Mouse (Mus musculus): ENCODE results near the gene Hs6st3. TPM values are rescaled to one million over a fixed set of nuclear protein-coding genes. Genes with fewer than 3 reads are reported as not detected.
"Not testable (repeated sequence)": the region's sequence is repeated elsewhere in the genome, so short reads cannot be mapped to it uniquely, and the experiment has no call there.

Hs6st3 gene
- polyA plus RNA-seq, 1 experiment from 2014 or later: 0.26 TPM

DNA sequence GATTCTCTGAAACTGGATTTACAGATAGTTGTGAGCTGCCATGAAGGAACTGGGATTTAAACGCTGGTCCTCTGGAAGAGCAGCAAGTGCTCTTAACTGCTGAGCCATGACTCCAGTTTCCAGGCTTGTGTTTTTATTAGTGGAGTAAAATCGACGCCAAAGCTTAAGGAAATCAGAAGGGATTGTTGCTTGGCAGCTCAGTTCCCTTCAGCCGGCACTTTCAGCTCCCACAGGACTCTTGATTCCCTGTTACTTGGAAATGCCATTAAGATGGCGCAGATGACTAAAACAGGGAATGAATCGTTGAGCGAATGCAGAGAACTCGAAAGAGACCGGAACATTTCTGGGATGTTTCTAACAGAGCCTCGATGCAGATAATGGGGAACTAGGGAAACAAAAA lies 112.2 kb downstream of the Hs6st3 start:
- H3K4me3 ChIP-seq: no peak overlapping the region
- no peaks in the 10 kb centered on the region; the same call in 1 of the 2 replicates for H3K9me3 ChIP-seq (replicated peaks)
- no peak for ATAC-seq (ENCODE audit: insufficient number of reproducible peaks, low FRiP score)
- 77% methylated on average over 10 of the region's 10 CpGs for WGBS
- no peak overlapping the region for H3K4me2 ChIP-seq
- no peak overlapping the region for H3K27ac ChIP-seq (ENCODE audit: poor library complexity, severe bottlenecking)
- no peaks in the 10 kb centered on the region for H3K36me3 ChIP-seq
- H3K9ac ChIP-seq: no peak overlapping the region
- H3K27me3 ChIP-seq (replicated peaks): no peaks in the 10 kb centered on the region
- no peaks in the 10 kb centered on the region for H3K4me1 ChIP-seq (replicated peaks)

DNA sequence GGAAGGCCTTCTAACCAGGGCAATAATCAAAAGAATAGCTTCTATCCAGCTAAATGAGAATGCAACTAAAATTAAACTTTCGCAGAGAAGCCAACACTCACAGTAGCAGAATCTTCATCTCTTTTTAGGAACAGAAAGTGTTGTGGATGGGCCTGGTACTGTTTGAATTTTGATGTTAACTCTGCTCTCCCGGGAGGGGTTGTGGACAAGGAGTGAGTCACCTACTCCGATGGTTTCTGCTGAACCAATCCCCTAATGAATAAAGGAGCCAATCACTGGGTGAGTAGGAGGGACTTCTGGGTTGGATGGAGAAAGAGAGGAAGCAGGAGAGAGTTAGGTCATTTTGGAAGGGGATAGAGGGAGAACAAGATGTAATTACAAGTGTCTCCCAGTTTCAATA lies 117.3 kb downstream of the Hs6st3 start:
- Histone ChIP-seq H3K27ac (ENCODE audit: poor library complexity, severe bottlenecking) (no peak overlapping the region), H3K9ac (no peak overlapping the region), H3K9me3 (replicated peaks) (no peaks in the 10 kb centered on the region; the same call in 1 of the 2 replicates), H3K4me3 (no peak overlapping the region), H3K27me3 (replicated peaks) (no peaks in the 10 kb centered on the region), H3K4me2 (no peak overlapping the region), H3K4me1 (replicated peaks) (peaks cover 2% of the 10 kb centered on the region; the same call in 1 of the 2 replicates), H3K36me3 (no peaks in the 10 kb centered on the region)
- no peak for ATAC-seq (ENCODE audit: insufficient number of reproducible peaks, low FRiP score)
- 67% methylated on average over 3 of the region's 3 CpGs for WGBS

- no peaks in the 10 kb centered on the region; the same call in 1 of the 2 replicates for H3K9me3 ChIP-seq (replicated peaks)
- no peak overlapping the region for H3K9ac ChIP-seq
- H3K4me2 ChIP-seq: no peak overlapping the region
- no peak overlapping the region for H3K27ac ChIP-seq (ENCODE audit: poor library complexity, severe bottlenecking)
- no peak for ATAC-seq (ENCODE audit: insufficient number of reproducible peaks, low FRiP score)
- WGBS: 86% methylated on average over 7 of the region's 7 CpGs
- no peak overlapping the region for H3K4me3 ChIP-seq
- no peaks in the 10 kb centered on the region for H3K27me3 ChIP-seq (replicated peaks)
- H3K4me1 ChIP-seq (replicated peaks): peaks cover 7% of the 10 kb centered on the region
- H3K36me3 ChIP-seq: no peaks in the 10 kb centered on the region
Measured at GRCm38 (mm10) chr14:119257072-119257471, 118.9 kb downstream of the Hs6st3 start.

DNA sequence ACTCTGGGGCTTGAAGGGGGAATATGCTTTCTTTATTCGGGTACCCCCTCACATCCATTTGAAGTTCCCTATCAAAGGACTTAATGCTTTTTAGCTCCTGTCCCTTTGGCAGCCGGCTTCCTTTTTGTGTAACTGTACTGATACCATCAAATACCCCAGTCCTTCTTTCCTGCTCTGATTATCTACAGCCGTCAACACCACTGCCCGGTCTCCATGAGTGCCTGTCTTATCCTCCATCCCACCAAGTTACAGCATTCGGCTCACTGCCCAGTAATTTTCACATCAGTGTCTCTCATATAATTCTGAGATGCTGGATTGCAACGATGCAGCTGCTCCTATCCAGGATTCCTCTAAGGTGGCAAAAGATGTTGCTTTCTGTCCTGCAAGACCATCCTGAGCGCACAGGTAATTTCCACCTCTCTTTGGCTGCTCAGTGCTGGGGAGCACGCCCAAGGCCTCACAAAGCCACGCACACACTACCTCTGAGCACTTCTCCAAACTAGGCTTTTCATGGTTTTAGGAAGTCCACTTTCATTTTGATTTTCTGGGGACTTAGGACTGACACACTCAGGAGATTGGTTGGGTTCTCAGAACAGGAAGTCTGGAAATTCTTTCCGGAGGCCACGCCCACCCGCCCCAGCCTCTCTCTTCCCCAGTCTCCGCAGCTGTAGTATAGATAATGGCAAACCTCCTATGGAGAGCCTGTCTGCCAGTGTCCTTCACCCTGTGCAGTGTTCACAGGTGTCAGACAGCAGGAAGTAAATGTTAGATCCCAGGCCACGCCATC lies 122.2 kb downstream of the Hs6st3 start:
- Histone ChIP-seq H3K9me3 (replicated peaks) (no peaks in the 10 kb centered on the region), H3K36me3 (no peaks in the 10 kb centered on the region), H3K4me2 (peak overlapping the region; percentile 55), H3K27me3 (replicated peaks) (no peaks in the 10 kb centered on the region), H3K27ac (ENCODE audit: poor library complexity, severe bottlenecking) (no peak overlapping the region), H3K4me1 (replicated peaks) (peaks cover 7% of the 10 kb centered on the region), H3K9ac (no peak overlapping the region), H3K4me3 (no peak overlapping the region)
- ATAC-seq (ENCODE audit: insufficient number of reproducible peaks, low FRiP score): peak; percentile 79
- WGBS: 32% methylated on average over 14 of the region's 14 CpGs

DNA sequence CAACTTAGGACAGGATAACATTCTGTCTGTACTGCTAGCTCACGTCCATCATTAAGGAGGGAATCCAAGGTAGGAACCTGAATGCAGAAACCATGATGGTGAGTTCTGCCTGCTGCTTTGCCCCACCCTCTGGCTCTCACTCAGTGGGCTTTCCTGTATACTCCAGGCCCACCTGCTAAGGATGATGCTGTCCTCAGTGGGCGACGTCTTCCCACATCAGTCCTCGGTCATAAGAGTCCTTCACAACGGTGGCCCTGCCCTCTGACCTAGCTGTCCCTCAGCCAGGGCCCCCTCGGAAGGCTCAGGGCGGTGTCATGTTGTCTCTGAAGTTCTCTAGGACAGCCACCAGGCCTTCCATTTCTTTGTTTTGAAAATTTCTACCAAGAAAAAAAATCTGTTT lies 128.2 kb downstream of the Hs6st3 start:
- Histone ChIP-seq H3K9ac (no peak overlapping the region), H3K4me1 (replicated peaks) (no peaks in the 10 kb centered on the region), H3K36me3 (no peaks in the 10 kb centered on the region), H3K4me3 (no peak overlapping the region), H3K27me3 (replicated peaks) (no peaks in the 10 kb centered on the region), H3K27ac (ENCODE audit: poor library complexity, severe bottlenecking) (no peak overlapping the region), H3K9me3 (replicated peaks) (no peaks in the 10 kb centered on the region), H3K4me2 (no peak overlapping the region)
- 74% methylated on average over 7 of the region's 7 CpGs for WGBS
- no peak for ATAC-seq (ENCODE audit: insufficient number of reproducible peaks, low FRiP score)

DNA sequence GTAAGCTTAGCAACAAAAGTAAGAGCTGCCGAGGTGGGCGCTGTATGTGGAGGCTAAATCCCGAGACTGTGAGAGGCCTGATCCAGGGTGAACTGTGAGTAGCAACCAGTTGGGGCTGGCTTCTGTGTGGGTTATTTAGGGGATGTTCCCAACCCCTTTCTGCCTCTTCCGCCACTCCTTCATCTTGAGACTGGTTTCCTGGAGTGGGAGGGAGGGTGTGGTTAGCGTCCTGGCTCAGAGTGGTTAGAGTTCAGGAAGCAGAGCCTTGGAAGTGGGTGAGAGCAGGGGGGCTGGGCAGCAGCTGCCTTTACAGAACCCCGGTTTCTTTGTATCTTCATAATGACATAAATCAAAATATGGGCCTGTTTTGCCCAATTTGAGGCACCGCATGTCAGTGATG lies 134.9 kb downstream of the Hs6st3 start:
- WGBS: 64% methylated on average over 7 of the region's 7 CpGs
- no peak overlapping the region for H3K9ac ChIP-seq
- H3K4me1 ChIP-seq (replicated peaks): no peaks in the 10 kb centered on the region
- H3K4me3 ChIP-seq: no peak overlapping the region
- no peaks in the 10 kb centered on the region for H3K9me3 ChIP-seq (replicated peaks)
- H3K4me2 ChIP-seq: no peak overlapping the region
- no peaks in the 10 kb centered on the region for H3K27me3 ChIP-seq (replicated peaks)
- no peaks in the 10 kb centered on the region for H3K36me3 ChIP-seq
- no peak overlapping the region for H3K27ac ChIP-seq (ENCODE audit: poor library complexity, severe bottlenecking)
- ATAC-seq (ENCODE audit: insufficient number of reproducible peaks, low FRiP score): no peak

- 89% methylated on average over 14 of the region's 15 CpGs for WGBS
- not testable (repeated sequence) for H3K4me3 ChIP-seq; ATAC-seq (ENCODE audit: insufficient number of reproducible peaks, low FRiP score); H3K4me1 ChIP-seq (replicated peaks); H3K4me2 ChIP-seq; H3K27me3 ChIP-seq (replicated peaks); H3K9ac ChIP-seq; H3K36me3 ChIP-seq; H3K9me3 ChIP-seq (replicated peaks); H3K27ac ChIP-seq (ENCODE audit: poor library complexity, severe bottlenecking)
Measured at GRCm38 (mm10) chr14:119278156-119278555, 140.0 kb downstream of the Hs6st3 start.

DNA sequence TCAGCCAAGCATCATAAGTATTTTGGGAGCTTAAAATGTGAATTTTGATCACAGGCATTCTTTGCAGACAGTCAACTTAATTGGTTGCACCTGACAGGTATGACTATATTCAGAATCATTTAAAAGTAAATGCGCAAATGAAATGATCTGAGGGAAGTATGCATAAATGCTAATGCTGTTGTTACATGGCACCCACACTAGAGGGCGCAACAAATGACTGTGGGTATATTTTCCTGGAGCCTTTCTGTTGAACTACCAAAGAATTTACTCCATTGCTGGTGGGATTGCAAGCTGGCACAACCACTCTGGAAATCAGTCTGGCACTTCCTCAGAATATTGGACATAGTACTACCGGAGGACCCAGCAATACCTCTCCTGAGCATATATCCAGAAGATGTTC lies 145.8 kb downstream of the Hs6st3 start:
- Histone ChIP-seq H3K27me3 (replicated peaks) (no peaks in the 10 kb centered on the region), H3K9ac (no peak overlapping the region), H3K4me2 (no peak overlapping the region), H3K4me3 (no peak overlapping the region), H3K4me1 (replicated peaks) (no peaks in the 10 kb centered on the region), H3K9me3 (replicated peaks) (no peaks in the 10 kb centered on the region), H3K27ac (ENCODE audit: poor library complexity, severe bottlenecking) (no peak overlapping the region), H3K36me3 (no peaks in the 10 kb centered on the region)
- WGBS: 80% methylated on average over 3 of the region's 3 CpGs
- no peak for ATAC-seq (ENCODE audit: insufficient number of reproducible peaks, low FRiP score)

DNA sequence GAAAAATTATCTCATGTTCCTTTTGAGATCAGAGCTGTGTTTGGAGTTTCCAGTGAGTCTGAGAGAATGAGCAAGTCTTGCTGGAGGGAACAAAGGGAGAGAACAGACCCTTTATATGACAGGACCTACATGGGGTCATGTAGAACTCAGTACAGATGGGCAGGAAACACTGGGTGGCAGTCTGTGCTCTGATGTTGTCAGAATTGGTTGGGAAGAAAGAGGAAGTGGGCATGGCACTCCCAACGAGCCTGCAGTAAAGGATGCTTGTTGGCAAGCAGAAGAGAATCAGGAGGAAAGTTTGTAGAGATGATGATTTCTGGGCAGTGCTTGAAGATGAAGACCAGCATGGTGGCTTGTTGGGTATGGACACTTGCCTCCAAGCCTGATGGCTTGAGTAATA lies 151.5 kb downstream of the Hs6st3 start:
- Histone ChIP-seq H3K4me1 (replicated peaks) (no peaks in the 10 kb centered on the region), H3K9ac (no peak overlapping the region), H3K9me3 (replicated peaks) (no peaks in the 10 kb centered on the region), H3K27me3 (replicated peaks) (no peaks in the 10 kb centered on the region), H3K4me3 (no peak overlapping the region), H3K36me3 (no peaks in the 10 kb centered on the region), H3K4me2 (no peak overlapping the region), H3K27ac (ENCODE audit: poor library complexity, severe bottlenecking) (no peak overlapping the region)
- no peak for ATAC-seq (ENCODE audit: insufficient number of reproducible peaks, low FRiP score)
- 50% methylated on average over 1 of the region's 1 CpGs for WGBS

DNA sequence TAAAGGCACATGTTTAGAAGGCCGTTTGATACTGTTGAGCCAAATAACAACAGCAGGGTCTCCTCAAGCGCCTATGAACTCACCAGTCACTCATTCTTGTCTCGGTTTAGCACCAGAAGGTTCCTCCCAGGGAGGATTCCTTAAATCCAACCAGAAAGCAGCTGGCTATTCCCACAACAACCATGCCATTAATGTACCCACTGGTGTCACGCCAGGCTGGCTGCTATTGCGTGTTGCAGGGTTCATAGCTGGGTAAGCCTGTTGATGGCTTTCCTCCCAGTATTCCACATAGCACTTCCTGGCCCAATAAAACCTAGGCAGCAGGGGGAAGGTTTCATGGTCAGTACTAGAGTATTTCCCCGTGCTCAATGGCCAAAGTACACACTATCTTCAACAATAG lies 155.9 kb downstream of the Hs6st3 start:
- H3K4me2 ChIP-seq: no peak overlapping the region
- no peak for ATAC-seq (ENCODE audit: insufficient number of reproducible peaks, low FRiP score)
- H3K27ac ChIP-seq (ENCODE audit: poor library complexity, severe bottlenecking): no peak overlapping the region
- H3K9me3 ChIP-seq (replicated peaks): no peaks in the 10 kb centered on the region
- H3K27me3 ChIP-seq (replicated peaks): no peaks in the 10 kb centered on the region
- no peaks in the 10 kb centered on the region for H3K36me3 ChIP-seq
- no peaks in the 10 kb centered on the region for H3K4me1 ChIP-seq (replicated peaks)
- H3K9ac ChIP-seq: no peak overlapping the region
- WGBS: 76% methylated on average over 6 of the region's 6 CpGs
- no peak overlapping the region for H3K4me3 ChIP-seq

GRCm38 (mm10) chr14:119306461-119306860 lies 168.3 kb downstream of the Hs6st3 start:
- Histone ChIP-seq H3K4me3 (no peak overlapping the region), H3K27me3 (replicated peaks) (no peaks in the 10 kb centered on the region), H3K4me2 (no peak overlapping the region), H3K9me3 (replicated peaks) (0 out of 2 replicates have a peak, but pooled peaks cover 3% of the 10 kb centered on the region), H3K36me3 (no peaks in the 10 kb centered on the region), H3K27ac (ENCODE audit: poor library complexity, severe bottlenecking) (no peak overlapping the region), H3K9ac (no peak overlapping the region), H3K4me1 (replicated peaks) (no peaks in the 10 kb centered on the region)
- 66% methylated on average over 3 of the region's 3 CpGs for WGBS
- ATAC-seq (ENCODE audit: insufficient number of reproducible peaks, low FRiP score): no peak

DNA sequence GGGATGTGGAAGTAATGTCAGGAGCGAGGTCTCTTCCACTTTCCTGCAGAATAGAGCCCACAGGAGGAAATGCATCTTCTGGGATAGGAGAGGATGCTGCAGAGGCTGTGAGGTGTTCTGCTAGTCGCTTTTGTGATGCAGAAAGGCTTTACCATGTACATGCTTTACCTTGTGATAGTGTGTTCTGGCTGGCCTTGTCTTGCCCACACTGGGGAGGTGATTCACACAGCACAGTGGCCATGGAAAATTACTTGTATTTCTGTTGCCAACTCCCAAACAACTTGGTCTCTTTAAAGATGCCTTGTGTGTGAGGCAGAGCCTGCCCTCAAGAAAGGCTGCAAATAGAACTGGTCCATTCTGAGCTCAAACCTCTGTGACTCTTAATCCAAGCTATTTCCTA lies 180.2 kb downstream of the Hs6st3 start:
- 72% methylated on average over 2 of the region's 2 CpGs for WGBS
- H3K27me3 ChIP-seq (replicated peaks): no peaks in the 10 kb centered on the region
- H3K27ac ChIP-seq (ENCODE audit: poor library complexity, severe bottlenecking): no peak overlapping the region
- no peak overlapping the region for H3K9ac ChIP-seq
- no peaks in the 10 kb centered on the region for H3K36me3 ChIP-seq
- no peak overlapping the region for H3K4me3 ChIP-seq
- H3K4me2 ChIP-seq: no peak overlapping the region
- no peak for ATAC-seq (ENCODE audit: insufficient number of reproducible peaks, low FRiP score)
- H3K9me3 ChIP-seq (replicated peaks): no peaks in the 10 kb centered on the region
- no peaks in the 10 kb centered on the region for H3K4me1 ChIP-seq (replicated peaks)
